Mouse (Mus musculus) adrenal gland, postnatal 36 days (tissue): ENCODE data around the gene Mpnd. TPM values are rescaled to one million over a fixed set of nuclear protein-coding genes. Genes with fewer than 3 reads are reported as not detected.
A peak's percentile ranks its signal among the peaks of the same experiment; 100 is the strongest.

Experiments
- DNase-seq, 2 experiments: peaks; one replicate each; pipeline ENCODE4 v3.0.0; 2021; ENCODE audit warnings: mixed read lengths in 1 of 2
- long read RNA-seq, 2 experiments: library from polyadenylated mRNA; stranded (forward); transcript quantifications; one replicate each; pipeline ENCODE4 v2.0.0; 2021; ENCODE audit warnings: borderline sequencing depth in 2 of 2
- total RNA-seq, 2 experiments: library from RNA; stranded (reverse); gene quantifications; 2 replicates each; pipeline ENCODE4 v1.2.3; 2021

Mpnd gene
- 100 to 1,000 TPM in 1 of 2 experiments, 10 to 100 TPM in 1; 79.6 to 104 TPM for total RNA-seq
- long read RNA-seq, experiment 1, transcript Mpnd-204 (13 exons, 1,701 nt) = major isoform, 205 of 296 reads
- long read RNA-seq, experiment 1, partial matches to known transcripts = 70 of 296 reads
- long read RNA-seq, experiment 1, other reads (novel, unspliced or antisense) = 21 of 296 reads
- long read RNA-seq, experiment 2, transcript Mpnd-204 (13 exons, 1,701 nt) = major isoform, 62 of 73 reads
- long read RNA-seq, experiment 2, partial matches to known transcripts = 9 of 73 reads
- long read RNA-seq, experiment 2, other reads (novel, unspliced or antisense) = 2 of 73 reads

DNA sequence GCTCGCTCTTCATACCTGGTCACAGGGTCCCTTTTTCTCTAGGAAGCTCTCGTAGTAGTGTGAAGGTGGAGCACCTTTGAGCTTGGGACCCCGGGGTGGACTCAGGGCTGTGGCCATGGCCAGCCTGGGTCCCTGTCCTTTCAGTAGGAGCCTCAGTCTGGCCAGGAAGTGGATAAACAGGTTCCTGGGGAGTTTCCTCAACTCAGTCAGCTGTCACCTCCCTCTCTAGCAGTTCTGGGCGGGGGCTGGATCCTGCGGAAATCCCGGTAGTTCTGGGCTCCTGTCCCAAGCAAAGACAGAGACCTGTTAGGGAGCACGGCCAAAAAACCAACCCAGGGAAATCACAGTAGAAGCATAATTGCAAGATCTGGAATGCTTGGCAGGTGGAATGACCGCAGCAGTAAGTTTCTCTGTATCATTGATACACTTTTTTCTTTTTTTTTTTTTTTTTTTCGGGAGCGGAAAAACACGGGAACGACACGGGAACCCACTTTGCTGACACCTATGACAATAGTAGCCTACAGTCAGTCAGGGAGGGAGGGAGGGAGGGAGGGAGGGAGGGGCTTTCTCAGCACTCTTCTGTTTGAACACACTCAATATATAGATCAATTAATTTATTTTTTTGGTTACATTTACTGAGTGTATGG, at the start of gene Mpnd, which contains the start of gene Stap2:
TSS of gene Mpnd (plus strand) at position 297 of the 647 bp plus-strand sequence.
TSS of gene Stap2 (minus strand) at position 170 of the 647 bp plus-strand sequence.
- peak in 1 of 2 experiments; percentile 62 for DNase-seq

DNA sequence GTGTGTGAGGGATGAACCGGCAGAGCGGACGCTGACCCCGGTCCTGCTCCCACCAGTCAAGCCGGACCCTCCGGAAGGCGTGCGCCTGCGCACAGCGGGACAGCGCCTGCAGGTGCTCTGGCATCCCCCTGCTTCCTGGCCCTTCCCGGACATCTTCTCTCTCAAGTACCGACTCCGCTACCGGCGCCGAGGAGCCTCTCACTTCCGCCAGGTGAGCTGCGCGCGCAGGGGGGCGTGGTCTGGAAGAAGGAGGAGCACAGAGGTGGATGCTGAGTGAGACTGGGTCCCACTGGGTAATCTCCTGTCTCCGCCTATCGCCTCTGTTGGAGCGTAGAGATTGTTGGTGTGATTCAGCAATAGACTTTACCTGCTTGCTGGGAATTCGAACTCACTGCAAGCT, 49.4 kb upstream of the Mpnd start:
- peak; percentile 63 for DNase-seq

DNA sequence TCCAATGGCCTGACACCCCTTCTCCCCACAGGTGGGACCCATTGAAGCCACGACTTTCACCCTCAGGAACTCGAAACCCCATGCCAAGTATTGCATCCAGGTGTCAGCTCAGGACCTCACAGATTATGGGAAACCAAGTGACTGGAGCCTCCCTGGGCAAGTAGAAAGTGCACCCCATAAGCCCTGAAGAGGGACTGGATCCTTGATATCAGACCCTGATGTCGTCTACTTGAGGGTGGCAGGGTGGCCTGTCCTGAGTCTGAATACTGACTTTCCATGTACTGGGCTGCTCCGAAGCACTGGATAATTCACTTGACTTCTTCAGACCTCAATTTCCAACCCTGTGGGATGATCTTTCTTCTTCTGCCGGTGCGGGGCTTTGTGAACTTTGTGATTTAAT, 48.9 kb upstream of the Mpnd start:
- DNase-seq = no peak

DNA sequence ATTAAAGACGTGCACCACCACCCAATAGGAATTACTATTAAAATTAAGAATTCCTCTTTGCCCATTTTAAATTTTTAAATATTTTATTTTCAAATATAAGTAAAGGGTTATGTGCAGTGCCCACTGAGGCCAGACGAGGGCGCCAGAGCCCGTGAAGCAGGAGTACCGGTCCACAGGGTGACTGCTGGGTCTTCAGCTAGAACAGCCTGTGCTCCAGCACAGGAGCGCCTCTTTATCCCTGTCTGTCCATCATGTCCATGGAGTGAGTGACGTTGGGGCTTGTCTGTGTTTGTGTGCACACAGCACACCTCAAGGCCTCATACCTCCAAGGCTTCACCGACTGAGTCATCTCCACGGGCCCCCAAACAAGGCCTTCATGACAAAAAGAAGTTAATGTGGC, 48.3 kb upstream of the Mpnd start:
- peak; percentile 79 to 86 for DNase-seq

DNA sequence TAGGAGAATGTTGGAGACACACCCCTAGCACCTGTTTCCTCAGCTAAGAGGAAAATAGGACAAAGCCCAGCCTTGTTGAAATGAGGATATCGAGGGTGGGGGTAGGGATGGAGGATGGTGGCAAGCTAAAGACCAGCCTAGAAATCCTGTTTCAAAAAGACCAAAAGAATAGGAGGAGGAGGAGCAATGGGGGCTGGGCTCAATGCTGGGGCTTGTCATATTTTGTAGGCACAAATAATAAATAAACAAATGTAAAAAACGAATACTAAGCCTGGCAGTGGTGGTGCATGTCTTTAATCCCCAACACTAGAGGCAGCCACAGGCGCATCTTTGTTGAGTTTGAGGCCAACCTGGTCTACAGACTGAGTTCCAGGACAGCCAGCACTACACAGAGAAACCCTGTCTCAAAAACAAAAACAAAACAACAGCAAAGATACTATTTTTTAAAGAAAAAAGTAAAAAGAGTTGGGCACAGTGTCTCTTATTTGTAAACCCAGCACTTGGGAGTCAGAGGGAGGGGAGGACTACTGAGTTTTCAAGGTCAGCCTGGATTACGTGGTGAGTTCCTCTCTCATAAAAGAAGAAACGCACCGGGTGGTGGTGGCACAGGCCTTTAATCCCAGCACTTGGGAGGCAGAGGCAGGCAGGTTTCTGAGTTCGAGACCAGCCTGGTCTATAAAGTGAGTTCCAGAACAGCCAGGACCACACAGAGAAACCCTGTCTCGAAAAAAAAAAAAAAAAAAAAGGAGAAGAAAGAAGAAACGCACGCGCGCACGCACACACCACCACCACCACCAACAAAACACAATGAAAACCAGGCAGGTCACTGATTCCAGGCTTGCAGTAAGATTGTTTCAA, 47.6 kb upstream of the Mpnd start:
- DNase-seq = no peak

DNA sequence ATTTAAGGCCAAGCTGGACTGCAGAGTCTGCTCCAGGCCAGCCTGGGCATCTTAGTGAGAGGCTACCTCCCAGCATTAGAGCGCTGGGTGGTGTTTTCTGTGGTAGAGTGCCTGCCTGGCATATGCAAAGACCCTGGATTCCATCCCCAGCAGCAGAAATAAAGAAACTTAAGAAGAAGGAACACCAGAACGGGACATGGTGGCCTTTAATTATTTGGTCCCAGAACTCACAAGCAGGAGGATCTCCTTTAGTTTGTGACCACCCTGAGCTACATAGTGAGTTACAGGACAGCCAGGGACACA, 47.0 kb upstream of the Mpnd start:
- no peak for DNase-seq

DNA sequence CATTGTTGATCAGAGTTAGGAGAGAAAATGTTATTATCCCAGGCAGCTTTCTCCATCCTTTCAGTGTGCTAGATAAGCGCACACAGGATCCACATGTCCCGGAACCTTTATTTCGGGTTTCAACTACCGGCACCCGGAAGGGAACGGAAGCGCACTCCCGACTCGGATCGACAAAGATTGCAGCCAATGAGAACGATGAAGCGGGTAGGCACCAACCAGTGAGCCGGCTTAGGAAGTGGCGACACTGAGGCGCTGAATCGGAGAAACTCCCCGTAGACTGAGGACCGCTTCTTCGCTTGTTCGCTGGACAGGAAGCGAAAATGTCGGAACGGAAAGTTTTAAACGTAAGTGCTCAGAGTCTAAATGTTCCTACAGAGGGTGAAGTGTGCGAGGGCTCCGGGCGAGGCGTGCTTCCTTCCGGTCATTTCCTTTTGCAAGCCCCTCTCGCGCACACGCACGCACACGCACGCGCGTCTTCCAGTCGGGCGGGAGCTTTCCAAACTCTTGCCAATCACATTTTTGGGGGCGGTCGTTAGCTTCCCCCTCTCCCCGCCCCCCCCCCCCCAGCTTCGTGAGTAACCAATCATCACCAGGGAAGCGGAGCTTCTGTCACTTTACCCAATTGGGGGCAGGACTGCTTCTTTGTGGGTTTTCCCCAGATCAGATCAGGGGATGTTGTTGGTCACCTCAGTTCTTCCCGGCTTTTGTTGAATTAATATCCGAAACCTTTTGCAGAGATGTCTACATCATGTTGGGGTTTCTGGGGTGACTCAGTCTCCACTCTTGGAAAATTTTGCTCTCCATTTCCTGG, 46.4 kb upstream of the Mpnd start, which contains the start of gene Yju2:
TSS of gene Yju2 (plus strand) at position 182 of the 811 bp plus-strand sequence.
- peak; percentile 91 to 92 for DNase-seq

DNA sequence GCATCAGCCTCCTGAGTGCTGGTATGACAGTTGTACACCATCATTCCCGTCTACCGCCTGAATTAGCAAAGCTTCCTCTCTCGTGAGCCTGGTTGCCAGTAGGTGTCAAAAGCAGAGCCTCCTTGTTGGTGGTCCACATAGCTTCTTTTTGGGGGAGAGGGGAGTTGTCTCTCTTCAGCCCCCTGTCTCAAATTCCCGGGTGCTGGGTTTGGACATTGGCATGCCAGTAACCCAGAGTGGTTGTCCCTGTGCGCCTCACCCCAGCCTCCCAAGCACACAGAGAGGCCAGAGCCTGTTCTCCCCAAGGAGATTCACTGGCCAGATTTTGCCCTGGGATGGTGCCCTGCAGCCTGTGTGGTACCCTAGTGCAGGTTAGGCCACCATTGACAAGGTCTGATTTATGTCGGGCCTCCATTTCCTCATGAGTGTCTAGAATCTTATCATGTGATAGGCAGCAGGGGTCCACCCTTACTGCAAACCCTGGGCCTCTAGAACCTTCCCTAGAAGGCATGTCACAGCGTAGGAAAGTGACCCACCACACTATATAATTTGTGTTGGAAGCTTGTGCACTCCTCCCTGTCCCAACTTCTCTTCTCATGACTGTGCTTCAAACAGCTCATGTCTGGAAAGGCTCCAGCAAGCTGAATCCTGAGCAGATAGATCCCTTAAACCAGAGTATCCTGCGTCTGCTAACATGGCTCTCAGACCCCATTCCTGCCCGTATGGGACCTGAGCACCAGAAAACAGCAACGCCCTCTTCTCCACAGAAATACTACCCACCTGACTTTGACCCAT, 45.4 kb upstream of the Mpnd start:
- DNase-seq = no peak

DNA sequence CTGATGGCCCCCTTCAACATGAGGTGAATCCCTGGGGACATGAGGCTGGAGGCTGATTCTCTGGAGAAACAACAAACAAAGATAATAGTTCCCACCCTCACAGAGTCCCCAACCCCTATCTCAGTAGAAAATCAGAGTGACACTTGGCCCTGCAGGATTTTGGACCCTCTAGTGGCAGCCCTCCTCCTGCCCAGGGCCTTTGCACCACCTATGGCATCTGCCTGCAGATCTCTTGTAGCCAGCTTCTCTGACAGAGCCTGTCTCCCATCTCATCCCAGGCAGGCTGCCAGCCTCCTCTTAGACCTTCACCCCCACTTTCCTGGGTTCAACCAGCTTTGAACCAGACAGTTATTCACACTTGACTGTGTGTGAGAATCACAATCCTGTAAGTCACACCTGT, 44.7 kb upstream of the Mpnd start:
- DNase-seq = no peak

DNA sequence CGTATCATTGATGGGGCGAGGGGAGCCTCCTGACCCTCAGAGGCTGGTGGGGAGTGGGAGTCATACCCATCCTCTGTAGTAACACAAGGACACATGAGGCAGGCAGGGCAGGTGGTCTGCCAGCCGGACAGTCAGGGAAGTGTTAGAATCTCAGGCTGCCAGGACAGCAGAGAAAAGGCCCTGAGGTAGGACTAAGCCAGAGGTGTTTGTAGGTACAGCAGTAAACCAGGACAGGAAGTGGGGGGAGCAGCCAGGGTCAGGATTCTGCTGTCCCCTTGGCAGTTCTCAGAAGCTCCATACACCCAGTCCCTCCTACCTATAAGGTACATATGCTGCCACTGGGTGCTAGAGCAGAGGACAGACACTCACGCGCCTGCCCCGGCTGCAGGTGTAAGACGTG, 43.9 kb upstream of the Mpnd start:
- DNase-seq = no peak

DNA sequence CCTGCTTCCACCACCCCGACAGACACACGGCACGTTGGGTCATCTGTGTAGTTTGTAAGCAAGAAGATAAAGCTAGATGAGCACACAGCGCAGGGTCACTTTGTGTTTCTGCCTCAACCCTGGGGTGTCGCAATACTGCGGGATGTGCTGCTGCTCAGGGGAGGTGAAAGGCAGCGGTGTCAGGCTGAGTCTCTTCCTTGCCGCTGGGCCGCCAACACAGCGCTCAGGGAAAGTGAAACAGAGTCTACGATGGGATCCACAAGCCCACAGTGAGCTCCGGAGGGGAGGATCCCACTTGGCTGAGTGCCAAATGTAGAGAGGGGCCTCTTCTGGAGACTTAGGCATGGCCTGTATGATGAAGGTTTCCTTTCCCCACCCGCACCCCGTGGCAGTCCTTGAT, 42.3 kb upstream of the Mpnd start:
- peak; percentile 36 to 41 for DNase-seq

DNA sequence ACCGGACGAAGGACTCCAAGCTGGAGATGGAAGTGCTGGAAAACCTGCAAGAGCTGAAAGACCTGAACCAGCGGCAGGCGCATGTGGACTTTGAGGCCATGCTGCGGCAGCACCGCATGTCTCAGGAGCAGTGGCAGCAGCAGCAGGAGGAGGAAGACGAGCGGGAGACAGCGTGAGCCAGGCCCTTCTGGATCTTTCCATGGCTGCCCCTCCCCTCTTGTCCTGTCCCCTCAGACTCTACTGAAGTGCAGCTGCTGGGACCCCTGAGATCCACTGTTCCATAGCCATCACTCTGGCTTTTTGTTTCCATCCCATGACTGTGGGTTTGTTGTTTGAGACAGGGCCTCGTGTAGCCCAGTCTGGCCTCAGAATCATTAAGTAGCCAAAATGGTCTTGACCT, 41.0 kb upstream of the Mpnd start:
- DNase-seq = no peak

DNA sequence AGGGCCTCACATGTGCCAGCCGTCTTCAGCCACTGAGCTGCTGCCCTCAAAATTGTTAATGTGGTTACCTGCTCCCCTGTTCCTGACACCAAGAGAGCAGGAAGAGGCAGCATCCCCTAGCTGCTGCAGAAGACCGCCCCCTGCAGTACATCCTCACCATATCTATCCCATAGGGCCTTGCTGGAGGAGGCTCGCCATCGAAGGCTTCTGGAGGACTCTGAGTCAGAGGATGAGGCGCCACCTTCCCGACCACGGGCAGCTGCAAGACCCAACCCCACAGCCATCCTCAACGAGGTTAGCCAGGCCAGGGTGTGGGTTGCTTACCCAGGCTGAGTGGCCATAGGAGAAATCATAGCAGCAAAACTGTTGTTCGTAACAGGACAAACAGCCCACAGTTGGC, 40.5 kb upstream of the Mpnd start:
- DNase-seq = no peak

DNA sequence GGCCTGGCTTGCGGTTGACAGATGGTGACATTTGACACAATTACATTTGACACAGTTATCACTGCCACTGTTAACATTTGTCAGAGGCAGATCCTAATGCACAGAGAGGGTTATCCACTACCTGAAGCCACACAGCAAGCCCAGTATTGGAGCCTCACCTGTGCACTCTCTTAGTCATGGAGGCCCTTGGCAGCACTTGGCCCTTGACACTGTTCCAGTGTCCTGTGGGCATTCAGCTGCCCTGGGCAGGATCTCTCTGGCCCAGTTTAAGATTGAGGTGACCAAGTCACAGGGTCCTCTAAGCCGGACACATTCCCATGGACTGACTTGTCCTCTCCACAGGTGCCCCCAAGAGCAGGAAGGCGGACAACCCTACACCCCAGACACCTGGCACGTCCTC, 38.3 kb upstream of the Mpnd start:
- no peak for DNase-seq

DNA sequence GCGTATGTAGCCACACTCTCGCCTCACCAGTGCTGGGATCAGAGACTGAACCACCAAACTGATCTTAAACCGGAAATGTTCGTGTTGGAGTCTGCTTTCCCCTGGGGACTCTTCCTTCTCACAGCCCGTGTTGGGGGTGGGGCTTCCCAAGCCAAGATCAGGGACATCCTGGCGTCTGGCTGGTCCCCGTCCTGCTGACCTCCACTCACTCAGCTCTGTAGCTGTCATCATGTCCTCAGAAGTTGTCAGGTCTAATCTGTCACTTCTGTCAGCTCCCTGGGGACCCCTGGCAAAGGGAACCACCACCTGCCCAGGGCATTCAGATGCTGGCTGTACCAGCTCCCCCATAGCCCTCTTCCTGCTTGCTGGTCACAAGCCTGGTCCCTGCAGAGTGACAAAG, 37.3 kb upstream of the Mpnd start:
- no peak for DNase-seq

DNA sequence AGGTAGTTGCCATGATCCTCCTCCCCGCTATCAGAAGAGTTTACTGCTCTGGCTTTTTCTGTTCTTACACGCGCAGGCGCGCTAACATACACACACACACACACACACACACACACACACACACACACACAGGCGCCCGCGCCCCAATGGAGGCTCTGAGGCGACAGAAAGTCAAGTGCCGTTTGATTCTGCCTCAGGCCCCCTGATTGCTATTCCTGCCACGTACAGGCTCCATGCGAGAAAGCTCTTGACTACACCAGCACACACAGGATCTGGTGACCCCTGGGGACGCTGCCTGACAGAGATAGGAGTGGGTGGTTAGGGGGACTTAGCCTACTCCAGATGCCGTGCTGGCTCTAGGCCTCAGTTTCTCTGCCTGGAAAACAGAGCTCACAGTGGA, 36.0 kb upstream of the Mpnd start:
- DNase-seq = no peak

DNA sequence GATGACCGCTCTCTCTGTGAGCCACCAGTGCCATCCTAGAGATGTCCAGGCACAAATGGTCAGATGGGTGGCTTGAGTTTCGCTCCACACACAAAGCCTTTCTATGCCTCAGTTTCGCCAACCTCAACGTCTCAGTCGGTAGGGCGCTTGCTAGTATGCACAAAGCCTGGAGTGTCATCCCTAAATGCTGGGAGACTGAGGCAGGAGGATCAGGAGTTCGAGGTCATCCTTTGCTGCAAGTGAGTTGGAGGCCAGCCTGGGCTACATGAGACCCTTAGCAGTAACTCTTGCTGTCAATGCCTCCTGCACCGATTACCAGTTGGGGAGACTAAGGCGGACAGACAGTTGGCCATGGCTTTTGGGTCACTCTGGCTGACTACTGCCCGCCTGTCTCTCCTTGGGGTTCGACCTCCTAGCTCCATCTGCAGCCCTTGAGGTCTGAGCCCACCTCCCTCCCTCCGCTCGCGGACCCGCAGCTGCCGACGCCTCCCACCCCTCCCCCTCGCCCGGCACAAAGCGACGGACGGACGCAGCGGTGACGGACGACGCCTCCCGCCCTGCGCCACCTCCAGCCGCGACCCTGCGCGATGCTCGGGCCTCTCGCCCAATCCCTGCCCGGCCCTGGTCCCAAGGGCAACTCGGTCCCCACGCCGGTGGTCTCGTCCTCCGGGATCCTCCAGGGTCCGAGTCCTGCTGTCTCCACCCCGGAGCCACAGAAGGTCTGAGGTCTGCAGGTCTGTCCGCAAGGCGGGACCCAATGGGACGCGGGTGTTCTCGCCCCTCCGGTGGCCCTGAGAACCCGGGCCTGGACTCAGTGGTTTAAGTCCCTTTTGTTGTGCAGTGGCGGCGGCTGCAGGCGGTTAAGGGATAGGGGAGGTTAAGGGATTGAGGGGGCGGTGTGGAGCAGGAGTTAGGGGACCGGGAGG, 35.3 kb upstream of the Mpnd start, which contains the start of gene Shd:
TSS of gene Shd (plus strand) at position 502 of the 926 bp plus-strand sequence.
- peak; percentile 25 to 53 for DNase-seq

DNA sequence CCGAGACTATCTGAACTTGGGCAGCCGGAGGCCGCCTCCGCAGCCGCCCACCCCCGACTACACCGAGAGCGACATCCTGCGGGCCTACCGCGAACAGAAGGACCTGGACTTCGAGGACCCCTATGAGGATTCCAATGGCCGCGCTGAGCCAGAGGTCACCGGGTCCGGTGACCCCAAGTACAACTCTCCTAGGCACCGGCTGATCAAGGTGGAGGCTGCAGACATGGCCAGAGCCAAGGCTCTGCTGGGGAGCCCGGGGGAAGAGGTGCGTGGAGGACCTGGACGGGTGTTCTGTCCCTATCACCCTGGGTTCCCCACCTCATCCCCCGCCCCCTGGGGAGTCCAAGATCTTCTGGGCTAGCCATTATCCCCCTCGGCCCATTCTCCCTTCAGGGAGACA, 34.1 kb upstream of the Mpnd start:
- no peak for DNase-seq

DNA sequence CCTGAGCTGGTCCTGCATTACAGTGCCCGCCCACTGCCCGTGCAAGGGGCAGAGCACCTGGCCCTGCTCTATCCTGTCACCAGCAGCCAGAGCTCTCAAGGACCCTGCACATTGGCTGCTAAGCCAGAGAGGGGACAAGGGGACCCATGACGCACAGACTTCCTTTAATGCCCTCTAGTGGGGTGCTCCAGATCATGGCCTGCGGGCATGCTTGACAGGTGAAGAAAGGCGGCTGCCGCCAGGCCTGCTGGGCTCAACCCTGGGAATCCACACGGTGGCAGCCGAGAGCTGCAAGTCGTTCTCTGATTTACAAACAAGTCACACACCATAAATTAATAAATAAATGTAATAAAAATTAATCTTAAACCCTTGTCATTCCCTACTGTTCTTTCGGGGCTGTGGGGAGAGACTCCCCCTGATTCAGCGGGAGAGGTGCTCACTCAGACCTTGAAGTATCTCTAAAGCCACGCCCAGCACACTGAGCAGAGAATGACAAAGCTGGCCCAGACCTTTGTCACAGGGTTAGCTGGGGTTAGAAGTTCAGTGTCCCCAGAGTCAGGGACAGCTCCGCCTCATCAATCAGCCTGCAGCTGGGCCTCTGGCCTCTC, 29.2 kb upstream of the Mpnd start:
- DNase-seq = peak; percentile 81 to 91

DNA sequence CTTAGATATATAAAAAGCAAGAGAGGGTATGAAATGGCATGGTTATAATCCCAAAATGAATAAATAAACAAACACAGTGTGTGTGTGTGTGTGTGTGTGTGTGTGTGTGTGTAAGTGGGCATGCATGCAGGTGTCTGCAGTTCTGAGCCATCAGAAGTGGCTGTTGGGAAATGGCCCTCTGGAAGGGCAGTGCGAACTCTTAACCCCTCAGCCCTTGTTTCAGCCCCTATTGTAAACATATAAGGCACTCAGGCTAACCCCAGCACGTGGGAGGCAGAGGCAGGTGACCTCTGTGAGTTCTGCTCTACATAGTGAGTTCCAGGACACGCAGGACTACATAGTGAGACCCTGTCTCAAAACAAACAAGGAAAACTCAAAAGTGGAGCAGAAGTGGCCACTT, 28.2 kb upstream of the Mpnd start:
- no peak for DNase-seq
